In genomic region chr15:11407381-11407780, GRCm38 (mm10) we compare ENCODE assay signal across 8 mouse cellular contexts. TPM values are rescaled to one million over a fixed set of nuclear protein-coding genes. Genes with fewer than 3 reads are reported as not detected.
DNase-seq lines count a peak whose midpoint lies in the region; ATAC-seq lines count a peak whose summit lies in the region.

No protein-coding gene starts in this region.

- no peaks in the 10 kb centered on the region for H3K9me3 ChIP-seq in embryonic facial prominence, embryonic 10.5 days
- no peaks in the 10 kb centered on the region for H3K9me3 ChIP-seq in hindbrain, embryonic 14.5 days (ENCODE audit: control insufficient read depth, low read length)

- H3K4me3 ChIP-seq in embryonic facial prominence, embryonic 10.5 days: no peak overlapping the region
- H3K4me3 ChIP-seq in hindbrain, embryonic 14.5 days (replicated peaks; ENCODE audit: low read length): no peak overlapping the region

- H3K27ac ChIP-seq in embryonic facial prominence, embryonic 10.5 days (replicated peaks): no peak overlapping the region
- no peak overlapping the region for H3K27ac ChIP-seq in hindbrain, embryonic 14.5 days

- H3K36me3 ChIP-seq in embryonic facial prominence, embryonic 10.5 days (replicated peaks): no peaks in the 10 kb centered on the region
- H3K36me3 ChIP-seq in hindbrain, embryonic 14.5 days (replicated peaks; ENCODE audit: control insufficient read depth, insufficient read depth): no peaks in the 10 kb centered on the region

- ATAC-seq in activated CD4-positive, CD25-positive, alpha-beta regulatory T cell, adult 4 months: peak; percentile 63
- peak; percentile 62; the same call in 1 of the 2 replicates for ATAC-seq in hindbrain, embryonic 14.5 days (ENCODE audit: low FRiP score)
- ATAC-seq in monocyte, adult 5-6 weeks (replicated peaks; ENCODE audit: insufficient number of reproducible peaks, low FRiP score, low TSS enrichment, poor library complexity, severe bottlenecking): peak; percentile 87

- WGBS in embryonic facial prominence, embryonic 10.5 days: 15% methylated on average over 8 of the region's 8 CpGs
- 12% methylated on average over 8 of the region's 8 CpGs for WGBS in hindbrain, embryonic 14.5 days

- DNase-seq in right cerebral cortex, adult 18-20 months: peak; percentile 60
- no peak for DNase-seq in right cerebral cortex, postnatal 36 days (ENCODE audit: low spot score in 2 of 2)
- DNase-seq in embryonic facial prominence, embryonic 10.5 days (ENCODE audit: low spot score): peak; percentile 66
- peak; percentile 74 for DNase-seq in hindbrain, embryonic 14.5 days (ENCODE audit: low spot score)
- peak; percentile 63 to 72 for DNase-seq in left cerebral cortex, postnatal 14 days (ENCODE audit: low spot score in 2 of 2)
- peak; percentile 84 for DNase-seq in thymus, postnatal 0 days (ENCODE audit: low spot score)

- intact Hi-C loops in left cerebral cortex, postnatal 14 days (cut with DNase I): loop anchor here (5.0 kb wide), 1 partner anchor 500 kb away; the partner anchor contains the start of gene Npr3

- no peak overlapping the region for H3K9ac ChIP-seq in hindbrain, embryonic 14.5 days

- no peak overlapping the region for H3K4me2 ChIP-seq in hindbrain, embryonic 14.5 days (replicated peaks)

- no peaks in the 10 kb centered on the region for H3K4me1 ChIP-seq in embryonic facial prominence, embryonic 10.5 days
- H3K4me1 ChIP-seq in hindbrain, embryonic 14.5 days (replicated peaks; ENCODE audit: control insufficient read depth, insufficient read depth, low read length): no peaks in the 10 kb centered on the region

- 0 out of 2 replicates have a peak, but pooled peaks cover 4% of the 10 kb centered on the region for H3K27me3 ChIP-seq in embryonic facial prominence, embryonic 10.5 days (replicated peaks; ENCODE audit: low read depth, poor library complexity, severe bottlenecking)
- H3K27me3 ChIP-seq in hindbrain, embryonic 14.5 days (ENCODE audit: control insufficient read depth, insufficient read depth, low read length): no peaks in the 10 kb centered on the region

RNA-seq across cellular contexts. Expression of gene Tars, which starts 7.9 kb away (rescaled TPM):
- polyA plus RNA-seq in activated CD4-positive, CD25-positive, alpha-beta regulatory T cell, adult 4 months (2017; shearing (Covaris generic)): 10 to 100 TPM; 73.0 to 81.2 TPM
- polyA plus RNA-seq in embryonic facial prominence, embryonic 10.5 days (2016; fragmentation: Nextera tagmentation; extraction: Ambion mirVana): 88.5 and 91.3 TPM in 2 replicates
- polyA plus RNA-seq in hindbrain, embryonic 14.5 days (2014; fragmentation: Nextera tagmentation; extraction: Ambion mirVana): 42.8 and 50.3 TPM in 2 replicates
- 10 to 100 TPM; 32.3 to 39.7 TPM for total RNA-seq in left cerebral cortex, postnatal 14 days (2021)
- total RNA-seq in monocyte, adult 5-6 weeks (2017): 56.5 to 107 TPM (median 89.8 TPM) in 3 replicates
- 54.4 and 56.4 TPM in 2 replicates for polyA plus RNA-seq in thymus, postnatal 0 days (2015; fragmentation: Nextera tagmentation; extraction: Ambion mirVana)

Comparison
In these comparisons a context has a peak if more than half of its experiments do, and no peak if none do; other contexts are left out.
1. DNase-seq: peak in right cerebral cortex, adult 18-20 months (single experiment), embryonic facial prominence, embryonic 10.5 days (single experiment), hindbrain, embryonic 14.5 days (single experiment), left cerebral cortex, postnatal 14 days (2 of 2) and thymus, postnatal 0 days (single experiment); none in right cerebral cortex, postnatal 36 days (0 of 2).
2. Peak in every context shown above with its lines, with median percentiles within 50 percentile points of each other: ATAC-seq.